Mouse (Mus musculus): ENCODE data around the gene Ryr2.

The Ryr2 gene

GRCm38 (mm10) chr13:11772173-11772572 is 334.6 kb downstream of the Ryr2 start:
- DNase-seq (ENCODE audit: low read depth, low spot score) = no peak

DNA sequence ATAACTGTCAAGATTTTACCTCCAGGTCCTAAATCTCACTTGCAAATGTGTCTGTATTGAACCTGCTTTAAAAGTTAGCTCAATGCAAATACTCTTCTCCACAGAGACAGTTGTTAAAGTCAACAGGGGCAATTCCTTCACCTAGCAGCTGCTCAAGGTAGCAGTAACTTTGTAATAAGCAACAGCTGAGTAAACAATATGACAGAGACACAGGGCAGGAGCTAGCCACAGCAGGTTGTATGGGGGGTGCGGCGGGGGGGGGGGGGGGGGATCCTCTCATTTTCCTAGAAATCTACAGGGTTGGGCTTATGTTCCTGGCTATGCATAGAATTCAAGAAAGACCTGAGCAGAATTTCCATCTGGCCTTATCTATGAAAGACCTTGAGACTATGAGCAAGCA is 339.8 kb downstream of the Ryr2 start:
- no peak for DNase-seq (ENCODE audit: low read depth, low spot score)

DNA sequence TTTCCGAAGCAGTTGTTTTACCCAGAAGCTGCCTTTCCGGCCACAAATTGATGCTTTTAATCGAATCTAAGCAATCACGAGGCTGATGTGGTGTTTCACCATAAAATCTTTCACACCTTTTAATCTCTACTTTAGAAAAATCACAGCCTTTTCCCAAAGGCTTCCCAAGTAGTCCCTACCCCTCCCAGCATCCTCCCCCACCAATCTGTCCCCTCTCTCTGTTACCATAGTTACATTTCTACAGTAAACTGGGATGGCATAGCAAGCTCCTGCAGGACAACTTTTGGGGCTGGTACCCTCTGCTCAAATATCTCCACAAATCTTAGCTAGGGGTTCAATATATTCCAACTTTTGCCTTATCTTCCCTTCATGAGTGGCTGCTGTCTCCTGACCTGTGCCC is 342.8 kb downstream of the Ryr2 start:
- DNase-seq (ENCODE audit: low read depth, low spot score) = no peak

DNA sequence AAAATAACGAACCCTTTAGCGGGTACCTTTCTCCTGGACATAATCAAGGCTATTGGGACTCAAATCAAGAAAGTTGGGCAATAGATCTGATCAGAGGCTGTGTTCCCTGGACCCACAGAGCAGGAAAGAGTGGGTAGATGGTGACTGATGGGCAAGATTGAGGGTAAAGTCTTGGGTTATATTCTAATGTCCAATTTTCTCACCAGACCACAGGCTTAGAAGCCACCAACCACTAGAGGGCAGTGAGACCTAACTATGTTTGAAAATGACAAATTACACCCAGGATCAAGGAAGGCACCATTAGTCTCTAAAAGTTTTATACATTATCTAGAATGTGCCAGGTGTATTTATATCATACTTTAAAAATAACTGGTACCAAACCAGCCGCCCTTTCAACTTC is 343.6 kb downstream of the Ryr2 start:
- peak; percentile 34 for DNase-seq (ENCODE audit: low read depth, low spot score)

- no peak for DNase-seq (ENCODE audit: low read depth, low spot score)
Measured at GRCm38 (mm10) chr13:11757894-11758293, 348.9 kb downstream of the Ryr2 start.

DNA sequence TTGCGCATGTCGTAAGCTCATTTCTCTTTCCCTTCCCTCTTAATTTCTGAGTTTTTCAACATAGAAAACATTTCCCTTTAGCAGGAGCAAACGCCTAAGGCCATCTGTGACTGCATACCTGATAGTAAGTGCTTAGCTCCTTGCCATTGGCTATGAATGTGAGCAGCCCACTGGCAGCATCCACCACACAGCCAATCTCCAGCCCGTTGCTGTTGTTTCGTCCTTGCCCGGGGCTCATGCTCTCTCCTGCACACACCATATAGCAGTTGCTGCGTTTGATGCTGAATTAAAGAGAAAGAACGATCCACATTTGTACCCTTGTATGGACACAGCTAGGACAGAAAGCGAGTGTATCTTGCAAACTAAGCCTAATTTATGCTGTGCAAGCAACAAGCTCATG is 361.3 kb downstream of the Ryr2 start:
- DNase-seq (ENCODE audit: low read depth, low spot score) = no peak

DNA sequence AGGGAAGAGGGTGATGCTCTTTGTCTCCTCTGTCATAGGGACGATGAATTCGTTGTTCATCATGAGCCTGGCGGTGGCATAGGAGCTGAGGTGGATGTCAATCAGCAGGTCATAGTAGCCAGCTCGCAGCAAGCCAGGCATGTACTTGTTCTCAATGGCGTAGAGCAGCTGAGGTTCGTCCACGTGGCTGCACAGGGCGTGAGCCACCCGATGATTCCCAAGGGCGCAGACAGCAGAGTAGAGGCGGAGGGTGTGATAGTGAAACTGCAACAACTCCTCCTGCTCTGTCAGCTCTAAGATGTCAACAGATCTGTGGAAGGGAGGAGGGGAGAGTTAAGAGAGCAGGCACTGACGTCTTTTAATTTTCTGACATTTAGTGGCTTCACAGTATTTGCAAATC is 368.5 kb downstream of the Ryr2 start:
- DNase-seq (ENCODE audit: low read depth, low spot score) = no peak

GRCm38 (mm10) chr13:11716216-11716615 is 390.5 kb downstream of the Ryr2 start:
- no peak for DNase-seq (ENCODE audit: low read depth, low spot score)

DNA sequence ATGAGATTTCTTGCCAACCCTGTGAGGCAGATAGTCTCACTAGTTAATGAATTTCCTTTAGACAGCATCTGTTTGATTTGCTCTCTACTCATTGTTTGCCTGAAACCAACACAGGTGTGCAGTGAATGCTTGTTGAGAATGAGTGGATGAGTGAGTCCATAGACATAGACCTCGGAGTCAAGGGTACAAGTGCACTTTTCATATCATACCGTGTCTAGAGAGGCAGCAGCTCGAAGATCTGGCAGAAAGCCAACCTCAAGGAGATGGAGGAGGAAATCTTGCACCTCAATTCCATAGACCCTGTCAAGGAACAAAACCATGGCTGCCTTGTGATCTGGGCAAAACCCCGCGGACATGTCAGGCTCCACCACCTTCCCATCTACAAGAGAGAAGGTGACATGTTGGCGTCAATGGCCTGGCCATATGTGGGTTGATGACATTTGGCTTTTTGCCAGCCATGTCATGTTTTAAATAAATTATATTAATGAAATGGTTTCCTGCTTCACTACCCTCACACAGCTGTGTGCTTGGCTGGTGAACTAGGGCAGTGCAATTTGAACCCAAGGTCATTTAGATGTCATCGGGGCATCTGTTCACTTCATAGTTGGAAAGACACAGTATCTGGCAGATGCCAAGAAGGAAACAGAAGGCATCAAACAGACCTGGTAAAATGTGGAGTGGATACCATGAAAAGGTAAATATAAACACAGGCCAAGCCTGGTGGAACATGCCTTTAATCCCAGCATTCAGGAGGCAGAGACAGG is 396.9 kb downstream of the Ryr2 start:
- no peak for DNase-seq (ENCODE audit: low read depth, low spot score)

- no peak for DNase-seq (ENCODE audit: low read depth, low spot score)
Measured at GRCm38 (mm10) chr13:11701721-11702120, 405.0 kb downstream of the Ryr2 start.

DNA sequence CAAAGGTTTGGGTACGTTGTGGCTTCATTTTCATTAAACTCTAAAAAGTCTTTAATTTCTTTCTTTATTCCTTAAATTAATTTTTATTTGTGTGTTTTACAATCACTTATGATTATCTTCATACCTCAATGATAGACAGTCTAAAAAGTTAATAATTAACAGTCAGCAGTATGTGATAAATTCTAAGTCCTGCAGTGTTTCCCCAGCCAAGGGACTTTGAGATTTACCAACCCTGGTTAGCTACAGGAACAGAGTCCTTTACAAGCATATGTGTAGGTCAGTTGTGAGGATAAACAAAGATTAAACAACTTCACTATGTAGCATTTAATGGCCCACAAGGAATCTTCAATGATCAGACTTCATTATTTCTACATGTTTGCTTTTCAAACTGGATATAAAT is 410.2 kb downstream of the Ryr2 start:
- DNase-seq (ENCODE audit: low read depth, low spot score) = no peak

DNA sequence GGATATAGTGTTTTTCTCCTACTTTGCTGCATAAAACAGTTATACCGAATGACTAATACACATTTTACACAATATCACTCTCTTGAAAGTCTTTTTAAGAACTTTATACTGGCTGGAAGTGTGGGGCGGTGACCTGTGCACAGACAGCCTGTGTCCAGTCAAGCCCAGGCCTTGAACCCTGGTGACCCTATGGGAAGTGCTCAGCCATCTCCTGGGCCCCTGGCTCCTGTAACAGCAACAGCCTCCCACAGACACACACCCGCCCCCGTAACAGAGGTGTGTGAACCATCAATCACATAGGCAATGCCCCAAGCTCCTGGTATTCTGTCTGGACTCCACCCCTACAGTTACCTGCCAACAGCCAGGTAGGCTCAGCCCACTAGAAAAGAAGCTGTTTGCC is 424.9 kb downstream of the Ryr2 start:
- no peak for DNase-seq (ENCODE audit: low read depth, low spot score)

DNA sequence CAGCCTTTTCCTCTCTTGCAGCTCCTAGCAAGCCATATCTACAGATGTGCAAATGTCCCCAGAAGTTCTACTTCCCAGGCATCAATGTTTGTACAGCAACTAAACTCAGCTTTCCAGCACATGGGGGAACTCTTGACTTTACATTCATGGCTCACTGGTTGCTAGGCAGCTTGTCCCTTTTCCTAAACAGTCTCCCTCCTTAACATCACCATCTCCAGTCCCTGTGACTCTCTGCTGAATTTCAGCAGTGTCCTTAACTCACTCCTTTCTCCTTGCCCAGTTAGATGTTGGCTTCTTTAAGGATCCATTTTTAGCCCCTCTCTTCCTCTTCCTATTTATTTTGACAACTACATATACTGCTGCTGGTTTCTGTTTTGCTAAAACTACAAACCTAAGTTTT is 443.9 kb downstream of the Ryr2 start:
- DNase-seq (ENCODE audit: low read depth, low spot score) = no peak

DNA sequence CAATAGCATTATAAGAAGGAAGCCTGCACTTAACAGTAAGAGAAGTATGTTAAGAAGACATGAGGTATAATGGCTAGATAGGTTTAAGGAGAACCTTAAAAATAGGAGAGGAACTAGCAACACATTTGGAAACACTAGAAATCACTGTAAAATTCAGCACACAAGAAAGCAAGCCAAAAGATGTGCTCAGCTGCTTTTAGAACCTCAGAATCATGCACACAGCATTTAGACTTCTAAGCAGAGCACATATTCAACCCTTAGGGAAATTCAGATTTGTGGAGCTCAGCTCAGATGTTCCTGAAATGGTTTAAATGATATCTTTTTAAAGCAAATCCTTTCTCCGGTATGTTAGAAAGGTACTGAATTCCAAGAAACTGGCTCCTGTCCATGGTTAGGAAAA is 461.9 kb downstream of the Ryr2 start:
- no peak for DNase-seq (ENCODE audit: low read depth, low spot score)

- DNase-seq (ENCODE audit: low read depth, low spot score) = no peak
Measured at GRCm38 (mm10) chr13:11636383-11636782, 470.4 kb downstream of the Ryr2 start.

DNA sequence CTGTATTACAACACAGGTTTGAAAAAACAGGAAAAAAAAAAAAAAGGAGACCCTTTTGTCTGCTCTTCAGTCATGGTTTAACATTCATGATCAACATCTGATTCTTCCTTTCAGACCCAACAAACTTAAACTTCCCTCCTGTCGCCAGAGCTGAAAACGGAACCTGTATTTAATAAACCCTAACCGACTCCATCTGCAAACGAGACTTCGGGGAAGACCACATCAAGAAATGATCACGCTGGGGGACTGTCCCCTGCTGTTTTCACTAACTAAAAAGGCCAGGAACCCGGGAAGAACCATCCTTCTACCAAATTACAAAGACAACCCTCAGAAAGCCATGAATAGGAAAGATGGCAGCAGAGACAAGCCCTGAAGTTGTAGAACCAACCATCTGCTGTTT is 482.2 kb downstream of the Ryr2 start:
- no peak for DNase-seq (ENCODE audit: low read depth, low spot score)

GRCm38 (mm10) chr13:11595431-11595830 is 511.3 kb downstream of the Ryr2 start:
- DNase-seq (ENCODE audit: low read depth, low spot score) = no peak

- DNase-seq (ENCODE audit: low read depth, low spot score) = no peak
Measured at GRCm38 (mm10) chr13:11585283-11585682, 521.5 kb downstream of the Ryr2 start.

DNA sequence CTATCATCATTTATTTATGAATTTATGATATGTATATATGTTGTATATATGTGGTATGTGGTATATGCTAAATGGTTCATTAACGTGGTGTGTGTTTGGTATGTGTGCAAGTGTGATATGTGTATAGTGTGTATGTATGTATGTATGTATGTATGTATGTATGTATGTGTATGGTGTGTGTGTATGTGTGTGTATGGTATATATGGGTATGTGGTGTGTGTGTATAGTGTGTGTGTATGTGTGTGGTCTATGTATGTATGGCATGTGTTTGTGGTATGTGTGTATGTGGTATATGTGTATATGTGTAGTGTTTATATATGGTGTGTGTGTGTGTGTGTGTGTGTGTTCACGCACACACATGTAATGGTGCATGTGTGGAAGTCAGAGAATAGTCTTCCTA is 534.2 kb downstream of the Ryr2 start:
- no peak for DNase-seq (ENCODE audit: low read depth, low spot score)

- DNase-seq (ENCODE audit: low read depth, low spot score) = no peak
Measured at GRCm38 (mm10) chr13:11567376-11567775, 539.4 kb downstream of the Ryr2 start.

DNA sequence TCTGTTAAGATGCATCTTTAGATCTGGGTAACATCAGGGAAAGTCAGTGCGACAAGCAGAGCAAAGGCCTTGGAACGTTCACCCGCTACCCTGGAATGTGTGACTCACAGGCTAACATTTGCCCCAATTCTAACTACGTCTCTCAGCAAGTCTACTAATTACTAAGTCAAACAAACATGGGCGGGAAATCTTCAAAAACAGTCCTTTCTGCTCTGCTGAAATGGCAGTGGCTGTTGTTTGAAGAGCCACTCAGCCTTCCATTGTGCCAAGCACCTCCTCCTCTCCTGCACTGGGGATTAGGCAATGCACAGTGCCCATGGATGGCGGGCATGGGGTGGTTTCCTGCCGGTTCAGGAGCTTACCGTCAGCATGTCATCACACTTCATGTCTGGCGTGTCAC is 540.3 kb downstream of the Ryr2 start:
- DNase-seq (ENCODE audit: low read depth, low spot score) = no peak

DNA sequence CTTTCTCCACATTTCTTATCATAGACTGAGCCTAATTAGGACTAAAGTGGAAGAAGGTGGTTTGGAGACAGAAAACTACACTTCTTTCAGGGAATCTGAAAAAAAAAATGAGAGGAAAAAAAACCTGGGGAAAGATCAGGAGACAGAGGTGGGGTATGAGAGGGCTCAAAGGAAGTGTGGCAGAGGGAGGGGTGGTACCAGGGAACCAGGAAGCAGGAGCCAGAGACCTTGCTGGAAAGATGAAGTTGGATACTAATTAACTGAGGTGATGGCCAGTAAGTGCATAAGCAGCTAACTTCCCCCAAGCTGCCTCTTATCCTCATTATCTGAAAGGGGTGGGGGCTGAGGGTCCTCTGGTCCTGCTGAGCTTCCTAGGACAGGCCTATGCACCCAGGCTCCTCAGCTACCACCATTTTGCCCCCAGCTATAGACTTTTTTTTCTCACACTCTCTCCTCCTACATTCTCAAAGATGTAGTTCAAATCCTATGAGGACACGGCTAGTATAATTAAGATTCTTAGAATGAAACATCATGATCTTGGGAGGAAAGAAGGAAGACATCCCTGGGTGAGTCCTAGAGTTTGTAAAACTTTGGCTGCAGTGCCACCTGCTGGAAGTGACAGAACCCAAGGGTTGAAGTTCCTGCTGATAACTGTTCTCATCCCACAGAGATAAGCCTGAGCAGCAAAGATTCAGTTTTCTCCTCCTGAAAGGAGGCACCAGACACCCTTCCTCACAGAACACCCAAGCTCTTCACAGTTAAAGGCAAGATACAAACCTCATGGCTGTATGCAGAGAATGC is 543.3 kb downstream of the Ryr2 start:
- DNase-seq (ENCODE audit: low read depth, low spot score) = peak; percentile 25

GRCm38 (mm10) chr13:11549644-11550043 is 557.1 kb downstream of the Ryr2 start:
- no peak for DNase-seq (ENCODE audit: low read depth, low spot score)

All from forelimb bud, embryonic 11.5 days (tissue).